Mouse (Mus musculus) hindbrain, embryonic 11.5 days (tissue): ENCODE measurements around the gene Snrpa. TPM values are rescaled to one million over a fixed set of nuclear protein-coding genes. Genes with fewer than 3 reads are reported as not detected.
A peak's percentile ranks its signal among the peaks of the same experiment; 100 is the strongest.

ENCODE experiments used
- ATAC-seq: fragments of 200-750 bp; cut with Nextera tagmentation; 2 replicates; pipeline ENCODE4 v1.8.0; 2017; ENCODE audit warnings: mild to moderate bottlenecking, moderate TSS enrichment, moderate library complexity; ENCODE audit not compliant: low FRiP score
- DNase-seq: peaks from one replicate; pipeline ENCODE4 v3.0.0-alpha.2; 2015; ENCODE audit warnings: low spot score
- H3K27ac ChIP-seq: fragments of 300-500 bp; sonication (generic); 2 replicates; pipeline ENCODE4 v1.5.1; 2014; ENCODE audit warnings: mild to moderate bottlenecking, low read depth, low read length
- H3K27me3 ChIP-seq: fragments of 300-500 bp; sonication (generic); 2 replicates; pipeline ENCODE4 v1.6.1; 2014; ENCODE audit warnings: mild to moderate bottlenecking, low read length, moderate library complexity, mixed read lengths; ENCODE audit not compliant: control insufficient read depth, insufficient read depth
- H3K36me3 ChIP-seq: fragments of 300-500 bp; sonication (generic); 2 replicates; pipeline ENCODE4 v1.6.1; 2014; ENCODE audit warnings: mild to moderate bottlenecking, low read length, moderate library complexity, mixed read lengths; ENCODE audit not compliant: control insufficient read depth, insufficient read depth
- H3K4me1 ChIP-seq: fragments of 300-500 bp; sonication (generic); replicated peaks from 2 replicates; pipeline ENCODE4 v1.6.1; 2014; ENCODE audit warnings: low read length, mixed read lengths; ENCODE audit not compliant: control insufficient read depth, insufficient read depth
- H3K4me2 ChIP-seq: fragments of 300-500 bp; sonication (generic); replicated peaks from 2 replicates; pipeline ENCODE4 v1.6.1; 2014; ENCODE audit warnings: mild to moderate bottlenecking, low read depth, low read length
- H3K4me3 ChIP-seq: fragments of 300-500 bp; sonication (generic); 2 replicates; pipeline ENCODE4 v1.5.1; 2014; ENCODE audit warnings: low read depth, low read length
- H3K9ac ChIP-seq: fragments of 300-500 bp; sonication (generic); 2 replicates; pipeline ENCODE4 v1.6.1; 2014; ENCODE audit warnings: low read depth, low read length
- H3K9me3 ChIP-seq: fragments of 300-500 bp; sonication (generic); 2 replicates; pipeline ENCODE4 v1.6.1; 2016; ENCODE audit warnings: low read length; ENCODE audit not compliant: control insufficient read depth
- WGBS: fragments of 180-500 bp; shearing (Covaris S2); extraction: QIAGEN DNeasy Blood & Tissue Kit; methylation state at CpG from one replicate; pipeline ENCODE4 v1.1.7; 2014; 5-methylcytosine and 5-hydroxymethylcytosine counted together
- polyA plus RNA-seq: library from polyadenylated mRNA; unstranded; fragments of >200 nt; fragmentation: Nextera tagmentation; extraction: Ambion mirVana; gene quantifications from 2 replicates; pipeline ENCODE4 v1.2.1, GENCODE M21; 2014

Snrpa gene
- polyA plus RNA-seq, 1 experiment from 2014 or later: 349 TPM

DNA sequence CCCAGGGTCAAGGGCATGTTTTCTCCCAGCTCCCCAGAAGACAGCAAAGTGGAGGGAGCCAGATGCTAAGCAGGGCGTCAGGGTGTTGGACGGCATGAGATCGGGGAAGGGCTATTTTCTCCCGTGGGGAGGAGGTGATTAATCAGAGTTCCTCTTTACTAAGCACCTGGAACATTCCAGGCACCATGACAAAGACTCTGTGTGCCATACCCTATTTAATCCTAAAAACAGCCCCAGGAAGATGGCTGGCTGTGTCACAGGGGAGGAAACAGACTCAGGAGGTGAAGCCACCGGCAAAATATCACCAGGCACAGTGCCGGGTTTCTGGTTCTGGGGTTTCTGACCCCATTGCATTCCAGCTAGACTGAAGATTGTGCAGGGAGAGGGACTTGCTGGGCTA is 25.9 kb upstream of the Snrpa start:
- Histone ChIP-seq H3K27me3 (no peaks in the 10 kb centered on the region), H3K4me1 (peaks cover 7% of the 10 kb centered on the region; the same call in 1 of the 2 replicates), H3K4me2 (no peak overlapping the region), H3K4me3 (no peak overlapping the region), H3K27ac (no peak overlapping the region), H3K9ac (0 out of 2 replicates have a peak overlapping the region, but pooled peaks have one; percentile 11), H3K9me3 (no peaks in the 10 kb centered on the region), H3K36me3 (no peaks in the 10 kb centered on the region)
- DNase-seq (no peak), ATAC-seq (no peak)
- WGBS: 87% methylated on average over 6 of the region's 6 CpGs

GRCm38 (mm10) chr7:27219937-27220336 is 23.9 kb upstream of the Snrpa start:
- 63% methylated on average over 11 of the region's 11 CpGs for WGBS
- ATAC-seq: no peak

DNA sequence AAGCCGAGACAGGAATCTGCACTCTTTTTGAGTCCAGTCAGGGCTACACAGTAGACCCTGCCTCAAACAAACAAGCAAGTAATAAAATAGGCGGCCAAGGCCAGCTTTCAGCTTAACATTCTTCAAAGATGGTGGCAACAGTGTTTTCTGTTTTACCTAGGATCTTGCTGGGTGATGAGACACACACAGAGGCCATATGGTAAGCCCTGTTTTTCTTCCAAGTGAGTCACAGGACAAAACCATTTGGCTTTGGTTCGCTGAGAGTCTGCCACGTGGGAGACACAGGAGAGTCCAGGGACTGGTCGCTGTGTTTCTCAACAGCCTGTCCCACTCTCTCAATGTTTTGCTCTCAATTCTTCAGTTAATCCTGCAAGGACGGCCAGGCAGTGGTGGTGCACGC is 22.5 kb upstream of the Snrpa start:
- Histone ChIP-seq H3K36me3 (no peaks in the 10 kb centered on the region; the same call in 1 of the 2 replicates), H3K9me3 (no peaks in the 10 kb centered on the region), H3K27me3 (no peaks in the 10 kb centered on the region), H3K9ac (no peak overlapping the region), H3K4me2 (no peak overlapping the region), H3K4me3 (no peak overlapping the region), H3K4me1 (no peaks in the 10 kb centered on the region), H3K27ac (no peak overlapping the region)
- DNase-seq (no peak), ATAC-seq (no peak)
- 88% methylated on average over 7 of the region's 7 CpGs for WGBS

More at GRCm38 (mm10) chr7:27219937-27220336, 23.9 kb upstream of the Snrpa start:
- H3K4me3 ChIP-seq: no peak overlapping the region
- H3K36me3 ChIP-seq: no peaks in the 10 kb centered on the region
- DNase-seq: no peak
- H3K4me1 ChIP-seq: 0 out of 2 replicates have a peak, but pooled peaks cover 3% of the 10 kb centered on the region
- H3K9ac ChIP-seq: no peak overlapping the region
- no peaks in the 10 kb centered on the region for H3K9me3 ChIP-seq
- H3K27ac ChIP-seq: no peak overlapping the region
- no peak overlapping the region for H3K4me2 ChIP-seq
- no peaks in the 10 kb centered on the region for H3K27me3 ChIP-seq

DNA sequence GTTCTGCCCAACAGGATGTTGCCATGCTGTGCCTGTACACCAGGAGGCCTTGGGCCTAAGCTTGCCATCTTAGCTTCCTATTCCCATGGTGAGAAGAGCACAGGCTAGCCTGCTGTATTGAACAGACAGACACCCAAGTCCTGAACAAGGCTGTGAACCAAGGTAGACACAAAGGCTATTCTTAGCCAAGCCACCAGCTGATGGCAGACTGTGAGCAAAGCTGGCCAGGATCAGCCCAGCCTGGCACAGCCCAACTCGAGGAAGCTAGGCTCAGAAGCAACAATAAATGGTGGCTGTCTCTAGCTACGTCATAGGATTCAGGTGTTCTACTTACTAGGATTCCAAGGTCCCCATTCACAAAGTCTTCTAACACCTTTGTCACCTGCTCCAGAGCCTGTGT is 16.6 kb upstream of the Snrpa start:
- H3K4me1 ChIP-seq: no peaks in the 10 kb centered on the region
- H3K27ac ChIP-seq: no peak overlapping the region
- no peaks in the 10 kb centered on the region for H3K9me3 ChIP-seq
- ATAC-seq (no peak), DNase-seq (no peak)
- H3K9ac ChIP-seq: no peak overlapping the region
- WGBS: 90% methylated on average over 2 of the region's 2 CpGs
- H3K4me3 ChIP-seq: no peak overlapping the region
- H3K36me3 ChIP-seq: peaks cover 6% of the 10 kb centered on the region
- no peak overlapping the region for H3K4me2 ChIP-seq
- H3K27me3 ChIP-seq: no peaks in the 10 kb centered on the region

- Histone ChIP-seq H3K4me2 (no peak overlapping the region), H3K27me3 (no peaks in the 10 kb centered on the region), H3K4me1 (no peaks in the 10 kb centered on the region), H3K27ac (no peak overlapping the region), H3K4me3 (no peak overlapping the region), H3K9me3 (no peaks in the 10 kb centered on the region), H3K9ac (no peak overlapping the region), H3K36me3 (no peaks in the 10 kb centered on the region; the same call in 1 of the 2 replicates)
- 94% methylated on average over 8 of the region's 8 CpGs for WGBS
- no peak for DNase-seq
- no peak for ATAC-seq
Measured at GRCm38 (mm10) chr7:27203730-27204449, 7.8 kb upstream of the Snrpa start.

DNA sequence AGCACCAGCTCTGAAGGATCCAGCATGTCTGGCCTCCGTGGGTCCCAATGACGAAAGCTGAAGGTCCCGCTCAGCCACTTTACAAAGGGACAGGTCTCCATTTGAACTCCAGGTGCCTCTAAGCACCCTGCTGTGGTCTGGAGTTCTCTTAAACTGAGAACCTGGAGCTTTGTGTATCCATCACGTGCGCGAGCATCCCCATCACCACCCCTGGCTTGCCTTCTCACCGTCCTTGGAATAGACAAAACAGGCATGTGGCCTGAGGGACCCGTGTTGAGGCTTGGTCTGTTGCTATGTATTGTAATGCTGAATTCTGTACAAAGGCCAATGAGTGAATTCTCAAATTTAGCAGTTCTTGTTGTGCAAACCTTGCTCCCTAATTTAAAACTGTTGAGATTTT is 2.7 kb upstream of the Snrpa start:
- Histone ChIP-seq H3K27ac (no peak overlapping the region), H3K4me2 (no peak overlapping the region), H3K4me1 (no peaks in the 10 kb centered on the region), H3K36me3 (peaks cover 2% of the 10 kb centered on the region; the same call in 1 of the 2 replicates), H3K9ac (no peak overlapping the region), H3K9me3 (no peaks in the 10 kb centered on the region), H3K27me3 (no peaks in the 10 kb centered on the region), H3K4me3 (no peak overlapping the region)
- ATAC-seq (no peak), DNase-seq (no peak)
- 92% methylated on average over 8 of the region's 8 CpGs for WGBS

- ATAC-seq: no peak
- no peak overlapping the region for H3K9ac ChIP-seq
- H3K4me1 ChIP-seq: no peaks in the 10 kb centered on the region; the same call in 1 of the 2 replicates
- H3K4me2 ChIP-seq: no peak overlapping the region
- H3K27me3 ChIP-seq: no peaks in the 10 kb centered on the region
- H3K9me3 ChIP-seq: no peaks in the 10 kb centered on the region
- peaks cover 5% of the 10 kb centered on the region; the same call in 1 of the 2 replicates for H3K36me3 ChIP-seq
- no peak for DNase-seq
- no peak overlapping the region for H3K27ac ChIP-seq
- H3K4me3 ChIP-seq: no peak overlapping the region
Measured at GRCm38 (mm10) chr7:27198355-27198754, 2.3 kb upstream of the Snrpa start.

DNA sequence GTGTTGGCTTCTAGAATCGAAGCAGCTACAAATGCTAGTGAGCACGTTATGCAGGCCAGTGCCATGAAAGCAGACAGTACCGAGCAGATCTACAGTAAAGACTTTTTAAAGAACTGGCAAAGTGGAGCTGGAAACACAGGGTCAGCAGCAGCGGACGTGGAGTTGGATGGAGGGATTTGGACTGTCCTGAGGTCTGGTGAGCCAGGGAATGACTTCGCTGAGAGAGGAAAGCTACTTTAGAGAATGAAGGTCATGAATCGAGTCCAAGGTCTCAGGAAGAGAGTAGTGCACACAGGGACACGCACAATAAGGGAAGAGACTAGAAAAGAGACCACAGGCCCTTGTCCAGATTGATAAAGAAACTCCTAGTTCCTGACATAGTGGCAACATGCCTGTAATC is 1.6 kb upstream of the Snrpa start:
- H3K9me3 ChIP-seq: no peaks in the 10 kb centered on the region
- H3K4me2 ChIP-seq: no peak overlapping the region
- H3K9ac ChIP-seq: no peak overlapping the region
- no peak overlapping the region for H3K4me3 ChIP-seq
- H3K27ac ChIP-seq: no peak overlapping the region
- ATAC-seq (no peak), DNase-seq (no peak)
- H3K4me1 ChIP-seq: no peaks in the 10 kb centered on the region; the same call in 1 of the 2 replicates
- no peaks in the 10 kb centered on the region for H3K27me3 ChIP-seq
- 92% methylated on average over 8 of the region's 8 CpGs for WGBS
- H3K36me3 ChIP-seq: peaks cover 5% of the 10 kb centered on the region; the same call in 1 of the 2 replicates

- no peak overlapping the region for H3K4me3 ChIP-seq
- 100% methylated on average over 3 of the region's 3 CpGs for WGBS
- H3K9me3 ChIP-seq: no peaks in the 10 kb centered on the region
- no peak overlapping the region for H3K9ac ChIP-seq
- no peak for DNase-seq
- H3K36me3 ChIP-seq: peaks cover 9% of the 10 kb centered on the region; the same call in 1 of the 2 replicates
- ATAC-seq: no peak
- H3K27me3 ChIP-seq: no peaks in the 10 kb centered on the region
- H3K27ac ChIP-seq: no peak overlapping the region
- H3K4me2 ChIP-seq: no peak overlapping the region
- no peaks in the 10 kb centered on the region; the same call in 1 of the 2 replicates for H3K4me1 ChIP-seq
Measured at GRCm38 (mm10) chr7:27197136-27197535, 1.1 kb upstream of the Snrpa start.
